Mouse (Mus musculus) frontal cortex, adult (tissue): Measurements from ENCODE around the gene Zfp507.

Experiments
- ATAC-seq: cut with Nextera tagmentation; 2 replicates; pipeline ENCODE4 v1.9.2; 2017; ENCODE audit warnings: mild to moderate bottlenecking, moderate library complexity, mixed read lengths; ENCODE audit not compliant: low TSS enrichment

Gene Zfp507

GRCm38 (mm10) chr7:35740489-35741230 lies 62.1 kb downstream of the Zfp507 start:
- ATAC-seq: no peak

DNA sequence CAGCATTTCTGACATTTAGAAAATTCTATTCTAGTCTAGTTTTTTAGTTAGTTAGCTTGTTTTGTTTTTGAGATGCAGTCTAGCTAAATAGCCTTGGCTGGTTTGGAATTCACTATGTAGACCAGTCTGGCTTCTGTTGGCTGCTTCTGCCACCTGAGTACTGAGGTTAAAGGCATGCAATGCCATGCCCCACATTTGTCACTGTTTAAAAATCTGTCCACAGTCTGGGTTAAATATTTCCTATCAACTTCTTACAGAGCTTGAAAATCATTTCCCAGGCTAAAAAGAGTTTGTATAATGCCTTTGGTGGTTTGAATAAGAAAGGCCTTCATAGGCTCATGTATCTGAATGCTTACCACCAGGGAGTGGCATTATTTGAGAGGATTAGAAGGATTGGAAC lies 63.9 kb downstream of the Zfp507 start:
- no peak for ATAC-seq

GRCm38 (mm10) chr7:35733313-35734050 lies 69.3 kb downstream of the Zfp507 start:
- no peak for ATAC-seq

DNA sequence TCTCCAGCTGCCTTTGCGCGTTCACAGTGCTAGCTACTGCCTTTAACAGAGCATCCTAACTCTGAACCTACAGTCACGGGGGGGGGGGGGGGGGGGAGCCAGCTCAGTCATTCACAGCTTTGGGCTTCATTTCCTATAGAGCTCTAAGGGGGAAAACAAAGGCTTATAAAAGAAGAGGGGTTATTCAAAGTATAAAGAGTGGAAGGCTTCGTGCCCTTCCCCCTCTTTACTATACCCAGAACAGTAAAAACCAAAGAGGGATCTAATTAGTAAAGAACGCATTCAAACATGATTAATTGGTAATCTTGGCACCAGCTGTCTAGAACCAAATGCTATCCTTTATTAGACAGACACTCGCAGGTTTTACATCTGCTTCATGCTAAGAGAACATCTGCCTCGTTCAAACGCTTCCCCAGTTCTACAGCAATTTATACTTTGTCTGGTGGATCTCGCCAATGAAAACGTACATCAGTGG lies 70.2 kb downstream of the Zfp507 start:
- ATAC-seq: no peak

DNA sequence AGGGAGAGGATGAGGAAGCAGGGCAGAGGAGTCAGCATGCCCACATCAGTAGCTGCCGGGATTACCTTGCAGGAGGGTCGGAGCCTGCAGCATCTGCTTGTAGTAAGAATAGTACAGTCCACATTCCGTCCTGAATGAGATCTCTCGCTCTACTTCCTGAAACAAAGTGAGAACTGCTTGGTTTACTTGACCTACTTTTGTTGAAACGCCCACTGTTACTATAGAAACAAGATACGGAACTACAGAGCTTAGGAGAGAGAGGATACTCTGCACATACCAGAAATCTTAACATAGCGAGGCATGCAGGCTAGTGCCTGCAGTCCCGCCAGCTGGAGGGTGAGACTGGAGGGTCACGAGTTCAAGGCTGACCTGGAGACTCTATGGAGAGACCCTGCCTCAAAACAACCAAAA lies 73.2 kb downstream of the Zfp507 start:
- peak; percentile 96 for ATAC-seq

DNA sequence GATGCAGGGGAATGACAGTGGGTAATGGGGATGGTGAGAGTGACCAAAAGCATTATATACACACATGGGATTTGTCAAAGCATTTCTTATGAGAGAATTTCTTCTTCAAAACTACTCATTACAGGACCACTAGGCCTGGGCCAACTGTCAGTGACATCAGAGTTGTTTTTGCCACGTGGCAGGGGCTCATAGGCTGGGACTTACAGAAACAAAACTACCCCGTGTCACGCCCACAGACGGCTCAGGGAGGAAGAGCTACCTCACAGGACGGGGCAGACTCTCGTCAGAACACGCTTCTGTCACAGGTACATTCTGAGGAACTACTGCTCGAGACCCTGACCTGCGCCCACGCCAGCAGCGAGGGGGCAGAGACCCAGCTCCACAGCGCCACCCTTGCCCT lies 74.4 kb downstream of the Zfp507 start:
- no peak for ATAC-seq

DNA sequence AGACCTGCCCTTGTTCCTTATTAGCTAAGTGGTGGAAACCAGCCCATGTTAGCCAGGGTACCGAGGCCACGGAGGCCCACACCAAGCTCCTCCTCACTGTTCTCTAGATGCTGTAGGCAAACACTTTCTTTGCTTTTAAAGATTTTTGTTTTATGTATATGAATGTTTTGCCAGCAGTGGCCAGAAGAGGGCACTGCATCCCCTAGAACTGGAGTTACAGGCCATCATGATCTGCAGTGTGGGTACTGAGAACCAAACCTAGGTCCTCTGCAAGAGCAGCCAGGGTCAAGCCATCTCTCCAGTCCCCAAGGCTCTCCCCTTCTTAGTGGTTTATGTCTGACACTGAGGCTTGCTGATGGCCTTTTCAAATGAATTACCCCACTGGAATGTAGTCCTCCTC lies 79.8 kb downstream of the Zfp507 start:
- ATAC-seq: no peak
